Mouse (Mus musculus) heart, embryonic 16.5 days (tissue): Measurements from ENCODE around the gene Map4k3. TPM values are rescaled to one million over a fixed set of nuclear protein-coding genes. Genes with fewer than 3 reads are reported as not detected.
"Not testable (repeated sequence)": the region's sequence is repeated elsewhere in the genome, so short reads cannot be mapped to it uniquely, and the experiment has no call there.

ENCODE experiments used
- ATAC-seq: fragments of 200-750 bp; cut with Nextera tagmentation; replicated peaks from 2 replicates; pipeline ENCODE4 v1.8.0; 2017; ENCODE audit warnings: moderate number of reproducible peaks; ENCODE audit not compliant: insufficient read depth, low FRiP score; ENCODE audit errors: extremely low read depth
- H3K27ac ChIP-seq: fragments of 300-500 bp; sonication (generic); 2 replicates; pipeline ENCODE4 v1.5.1; 2014; ENCODE audit warnings: mild to moderate bottlenecking, low read length, control low read depth, moderate library complexity
- H3K27me3 ChIP-seq: fragments of 300-500 bp; sonication (generic); 2 replicates; pipeline ENCODE4 v1.6.1; 2014; ENCODE audit warnings: low read length, mixed read lengths; ENCODE audit not compliant: control insufficient read depth, insufficient read depth
- H3K36me3 ChIP-seq: fragments of 300-500 bp; sonication (generic); 2 replicates; pipeline ENCODE4 v1.6.1; 2014; ENCODE audit not compliant: control insufficient read depth, insufficient read depth
- H3K4me1 ChIP-seq: fragments of 300-500 bp; sonication (generic); 2 replicates; pipeline ENCODE4 v1.6.1; 2014; ENCODE audit warnings: low read length, mixed read lengths; ENCODE audit not compliant: control insufficient read depth, insufficient read depth
- H3K4me2 ChIP-seq: fragments of 300-500 bp; sonication (generic); 2 replicates; pipeline ENCODE4 v1.6.1; 2014; ENCODE audit warnings: low read depth, mild to moderate bottlenecking, control low read depth, low read length
- H3K4me3 ChIP-seq: fragments of 300-500 bp; sonication (generic); 2 replicates; pipeline ENCODE4 v1.5.1; 2014; ENCODE audit warnings: mild to moderate bottlenecking, control low read depth, low read length
- H3K9ac ChIP-seq: fragments of 300-500 bp; sonication (generic); 2 replicates; pipeline ENCODE4 v1.6.1; 2014; ENCODE audit warnings: low read length, control low read depth
- H3K9me3 ChIP-seq: fragments of 300-500 bp; sonication (generic); replicated peaks from 2 replicates; pipeline ENCODE4 v1.6.1; 2016; ENCODE audit warnings: low read length; ENCODE audit not compliant: control insufficient read depth
- WGBS: fragments of 180-500 bp; shearing (Covaris S2); extraction: QIAGEN DNeasy Blood & Tissue Kit; methylation state at CpG from one replicate; pipeline ENCODE4 v1.1.7; 2014; 5-methylcytosine and 5-hydroxymethylcytosine counted together
- polyA plus RNA-seq: library from polyadenylated mRNA; unstranded; fragments of >200 nt; fragmentation: Nextera tagmentation; extraction: Ambion mirVana; gene quantifications from 2 replicates; pipeline ENCODE4 v1.2.1, GENCODE M21; 2015

Gene Map4k3
- polyA plus RNA-seq, 1 experiment from 2014 or later: 17.9 TPM

- Histone ChIP-seq H3K4me1 (peaks cover 5% of the 10 kb centered on the region), H3K27ac (no peak overlapping the region), H3K4me2 (no peak overlapping the region), H3K9me3 (no peaks in the 10 kb centered on the region), H3K4me3 (no peak overlapping the region), H3K36me3 (no peaks in the 10 kb centered on the region), H3K9ac (no peak overlapping the region), H3K27me3 (no peaks in the 10 kb centered on the region)
- 71% methylated on average over 12 of the region's 12 CpGs for WGBS
- no peak for ATAC-seq
Measured at GRCm38 (mm10) chr17:80733121-80733800, 5.0 kb upstream of the Map4k3 start.

DNA sequence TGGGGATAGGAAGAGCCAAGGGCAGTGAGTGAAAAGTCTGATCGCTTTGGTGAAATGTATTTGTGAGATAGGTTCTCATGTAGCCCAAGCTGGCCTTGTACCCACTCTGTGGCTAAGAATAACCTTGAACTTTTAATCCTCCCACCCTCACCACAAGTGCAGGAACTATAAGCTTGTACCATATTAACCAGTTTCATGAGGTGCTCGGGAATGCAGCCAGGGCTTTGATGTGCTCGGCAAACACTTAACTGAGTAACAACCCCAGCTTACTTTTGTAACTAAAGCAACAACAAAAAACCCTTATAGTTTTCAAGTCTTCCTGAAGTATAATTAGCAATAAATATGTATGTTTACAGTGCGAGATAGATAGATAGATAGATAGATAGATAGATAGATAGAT, 4.0 kb upstream of the Map4k3 start:
- ATAC-seq: no peak
- H3K9ac ChIP-seq: no peak overlapping the region
- H3K4me3 ChIP-seq: no peak overlapping the region
- no peaks in the 10 kb centered on the region for H3K9me3 ChIP-seq
- H3K27me3 ChIP-seq: no peaks in the 10 kb centered on the region
- H3K4me1 ChIP-seq: peaks cover 5% of the 10 kb centered on the region
- H3K27ac ChIP-seq: no peak overlapping the region
- no peak overlapping the region for H3K4me2 ChIP-seq
- 63% methylated on average over 4 of the region's 4 CpGs for WGBS
- H3K36me3 ChIP-seq: no peaks in the 10 kb centered on the region

- H3K27ac ChIP-seq, H3K36me3 ChIP-seq, ATAC-seq, H3K9me3 ChIP-seq, H3K4me3 ChIP-seq, H3K27me3 ChIP-seq, H3K4me2 ChIP-seq, H3K9ac ChIP-seq: not testable (repeated sequence)
- 91% methylated on average over 6 of the region's 6 CpGs for WGBS
- peaks cover 16% of the 10 kb centered on the region for H3K4me1 ChIP-seq
Measured at GRCm38 (mm10) chr17:80730283-80730682, 2.0 kb upstream of the Map4k3 start.

GRCm38 (mm10) chr17:80729825-80730224, 1.5 kb upstream of the Map4k3 start:
- WGBS: 28% methylated on average over 5 of the region's 5 CpGs

DNA sequence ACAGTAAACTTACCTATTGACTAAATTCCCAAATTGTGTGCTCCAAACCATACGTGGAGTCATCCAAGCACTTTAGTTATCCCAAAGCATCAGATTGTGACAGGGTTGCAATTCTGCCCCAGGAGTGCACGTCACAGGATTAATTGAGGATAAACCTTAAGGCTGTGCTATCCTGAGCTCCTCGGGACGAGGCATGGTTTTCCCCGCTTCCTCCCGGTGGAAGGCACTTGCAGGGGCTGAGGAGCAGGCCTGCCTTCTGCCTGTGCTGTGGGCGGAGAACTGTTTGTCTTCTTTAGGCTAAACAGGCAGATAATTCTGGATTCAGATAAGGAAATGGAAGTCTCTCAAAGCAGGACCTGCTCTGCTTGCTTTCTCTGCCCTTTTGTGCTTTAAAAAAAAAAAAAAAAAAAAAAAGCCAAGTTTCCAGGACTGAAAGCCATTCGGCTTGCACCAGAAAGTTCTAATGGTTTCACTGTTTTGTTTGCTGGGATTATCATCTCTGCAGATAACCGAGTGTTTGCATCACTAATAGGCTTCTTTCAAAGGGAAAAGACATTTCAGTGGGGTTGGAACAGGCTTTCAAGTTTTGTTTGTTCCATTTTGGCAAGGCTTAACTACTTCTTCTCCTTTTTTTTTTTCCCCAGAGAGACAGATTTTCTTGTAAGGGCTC, 930 bp upstream of the Map4k3 start:
- Histone ChIP-seq H3K4me3 (no peak overlapping the region), H3K4me2 (peak overlapping the region; percentile 76), H3K9me3 (peaks cover 6% of the 10 kb centered on the region), H3K27me3 (no peaks in the 10 kb centered on the region), H3K9ac (peak overlapping the region; percentile 4; the same call in 1 of the 2 replicates), H3K36me3 (peaks cover 4% of the 10 kb centered on the region), H3K27ac (peak overlapping the region; percentile 98), H3K4me1 (peaks cover 27% of the 10 kb centered on the region)
- WGBS: 29% methylated on average over 9 of the region's 9 CpGs
- ATAC-seq: no peak

More at GRCm38 (mm10) chr17:80729825-80730224, 1.5 kb upstream of the Map4k3 start:
- Histone ChIP-seq H3K9me3 (peaks cover 6% of the 10 kb centered on the region), H3K27ac (peak overlapping the region; percentile 98; the same call in 1 of the 2 replicates), H3K4me2 (no peak overlapping the region), H3K4me3 (no peak overlapping the region), H3K36me3 (peaks cover 4% of the 10 kb centered on the region), H3K9ac (no peak overlapping the region), H3K27me3 (no peaks in the 10 kb centered on the region), H3K4me1 (peaks cover 21% of the 10 kb centered on the region)
- no peak for ATAC-seq

GRCm38 (mm10) chr17:80727341-80727951, 839 bp downstream of the Map4k3 start:
- peak; percentile 55 for ATAC-seq
- WGBS: 1% methylated on average over 54 of the region's 54 CpGs
- Histone ChIP-seq H3K27me3 (no peaks in the 10 kb centered on the region), H3K4me2 (peak overlapping the region; percentile 76), H3K4me1 (peaks cover 33% of the 10 kb centered on the region), H3K9me3 (peaks cover 6% of the 10 kb centered on the region), H3K27ac (peak overlapping the region; percentile 98), H3K4me3 (peak overlapping the region; percentile 74), H3K9ac (peak overlapping the region; percentile 99), H3K36me3 (peaks cover 4% of the 10 kb centered on the region)

DNA sequence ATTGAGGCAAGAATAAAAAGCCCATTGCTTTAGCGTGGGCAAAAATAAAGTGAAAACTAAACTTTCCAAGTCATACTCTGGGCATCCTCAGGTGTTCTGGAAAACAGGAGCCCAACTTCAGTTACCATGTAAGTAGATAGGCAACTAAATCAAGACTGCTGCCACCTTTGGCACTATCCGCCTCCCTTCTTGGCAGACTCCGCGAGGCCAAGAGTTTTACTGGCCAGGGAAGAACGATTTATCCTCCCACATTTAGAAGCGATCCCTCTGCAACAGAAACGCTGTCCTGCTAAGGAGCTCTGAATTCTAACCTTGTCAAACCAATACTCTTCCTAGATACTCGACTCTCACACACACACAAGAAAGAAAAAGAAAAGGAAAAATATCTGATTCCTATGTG, 1.5 kb downstream of the Map4k3 start:
- Histone ChIP-seq H3K4me2 (peak overlapping the region; percentile 76), H3K4me1 (peaks cover 37% of the 10 kb centered on the region), H3K4me3 (peak overlapping the region; percentile 74), H3K36me3 (peaks cover 4% of the 10 kb centered on the region), H3K27me3 (no peaks in the 10 kb centered on the region), H3K9me3 (peaks cover 6% of the 10 kb centered on the region), H3K27ac (peak overlapping the region; percentile 98), H3K9ac (peak overlapping the region; percentile 99)
- no peak for ATAC-seq
- WGBS: 11% methylated on average over 8 of the region's 8 CpGs

DNA sequence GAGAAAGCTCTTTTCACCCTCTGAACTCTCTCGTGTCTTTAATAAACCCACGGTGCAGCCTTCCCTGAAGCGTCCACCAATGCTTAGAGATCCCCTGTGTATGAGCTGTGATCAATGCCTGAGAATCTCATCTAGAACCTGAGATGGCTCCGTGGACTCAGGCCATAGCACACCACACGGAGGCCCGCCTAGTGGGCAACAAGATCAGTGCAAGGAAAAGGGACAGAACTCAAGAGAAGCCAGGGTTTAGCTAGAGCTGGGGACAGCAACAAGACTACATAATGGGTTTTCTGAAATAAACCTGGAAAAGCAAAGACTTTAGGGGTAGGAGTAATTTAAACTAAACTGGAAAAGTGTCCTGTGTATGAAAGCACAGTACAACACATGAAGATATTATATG, 5.2 kb downstream of the Map4k3 start:
- no peak overlapping the region for H3K4me2 ChIP-seq
- peaks cover 51% of the 10 kb centered on the region for H3K4me1 ChIP-seq
- no peak for ATAC-seq
- peaks cover 6% of the 10 kb centered on the region for H3K9me3 ChIP-seq
- H3K27me3 ChIP-seq: no peaks in the 10 kb centered on the region
- H3K9ac ChIP-seq: no peak overlapping the region
- H3K36me3 ChIP-seq: peaks cover 4% of the 10 kb centered on the region
- no peak overlapping the region for H3K4me3 ChIP-seq
- 77% methylated on average over 6 of the region's 6 CpGs for WGBS
- H3K27ac ChIP-seq: no peak overlapping the region

DNA sequence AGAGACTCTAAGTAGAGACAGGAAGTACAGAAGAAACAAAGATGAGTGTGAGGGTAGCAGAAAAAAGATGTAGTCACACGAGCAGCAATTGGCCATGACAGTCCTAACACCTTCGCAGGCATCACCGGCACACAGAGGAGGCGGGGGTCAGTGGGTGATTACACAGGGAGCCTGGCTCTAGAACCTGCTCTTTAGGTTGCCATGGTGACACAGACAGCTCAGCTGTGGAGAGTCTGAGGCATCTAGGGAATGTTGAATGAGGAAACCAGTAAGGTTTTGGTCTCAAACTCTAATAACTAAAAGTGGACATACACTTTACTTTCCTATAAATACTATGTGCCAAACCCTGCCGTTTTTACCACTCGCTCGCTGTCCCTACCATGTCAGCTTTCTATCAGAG, 6.6 kb downstream of the Map4k3 start:
- WGBS: 42% methylated on average over 7 of the region's 7 CpGs

More for the DNA sequence above, 6.6 kb downstream of the Map4k3 start:
- Histone ChIP-seq H3K4me2 (no peak overlapping the region), H3K4me3 (no peak overlapping the region), H3K9me3 (peaks cover 6% of the 10 kb centered on the region), H3K27ac (peak overlapping the region; percentile 12; the same call in 1 of the 2 replicates), H3K4me1 (peaks cover 54% of the 10 kb centered on the region), H3K27me3 (no peaks in the 10 kb centered on the region), H3K9ac (no peak overlapping the region), H3K36me3 (peaks cover 4% of the 10 kb centered on the region)
- no peak; the same call in 1 of the 2 replicates for ATAC-seq
